Comparison of ENCODE assay signal across 18 mouse cellular contexts in the genomic region with DNA sequence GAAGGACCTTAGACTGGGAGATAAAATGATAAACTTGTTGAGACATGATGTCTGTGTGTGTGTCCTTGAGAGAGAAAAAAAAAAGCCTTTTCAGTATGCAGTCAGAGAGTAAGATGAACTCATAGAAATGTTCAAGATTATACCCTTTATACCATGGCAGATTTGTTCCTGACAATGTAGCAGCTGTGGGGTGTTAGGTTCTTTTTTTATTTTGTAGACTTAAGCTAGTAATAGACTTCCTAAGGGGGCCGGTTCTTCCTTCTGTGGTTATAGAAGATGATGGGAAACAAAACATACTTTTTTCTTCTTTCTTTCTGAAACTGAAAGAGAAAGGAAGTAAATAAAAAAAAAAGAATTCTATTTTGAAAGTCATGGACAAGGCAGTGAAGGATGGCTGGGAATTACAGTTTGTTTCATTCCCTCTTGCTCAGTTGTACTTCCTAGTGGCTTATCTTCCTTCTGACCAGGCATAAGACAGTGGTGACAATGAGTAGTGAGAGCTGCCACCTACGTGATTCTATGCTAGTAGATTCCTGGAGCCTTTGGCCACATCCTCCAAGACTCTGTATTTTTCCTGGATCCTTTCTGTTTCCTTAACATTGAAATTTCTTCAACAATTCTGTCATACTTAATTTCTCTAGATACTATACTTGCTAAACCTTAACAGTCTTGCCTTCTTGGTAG.
"Had no signal": no experiment of that assay in that cellular context is flagged by ENCODE, and none has a peak within 500 bp of the region (broad histone marks: within the 10 kb centered on the region; RNA-seq: fewer than 3 reads in every experiment).

No protein-coding gene starts in this region.

- H3K27ac ChIP-seq: midbrain, embryonic 10.5 days; midbrain, embryonic 12.5 days; neural tube, embryonic 13.5 days; neural tube, embryonic 15.5 days had no signal

- H3K4me3 ChIP-seq: midbrain, embryonic 10.5 days; midbrain, embryonic 12.5 days; myocyte; neural tube, embryonic 13.5 days; neural tube, embryonic 15.5 days had no signal

- ATAC-seq: midbrain, embryonic 16.5 days had no signal

- DNase-seq: lung, adult 18-20 months; lung, embryonic 14.5 days; lung, postnatal 10 days; lung, postnatal 4 days; midbrain, embryonic 14.5 days; retina, postnatal 1 day; right cerebral cortex, postnatal 25 days; right cerebral cortex, postnatal 4 days; spleen, adult 18-20 months; thymus, adult 2 months; thymus, postnatal 25 days; thymus, postnatal 4 days had no signal
